Mouse (Mus musculus) left cerebral cortex, adult 11 months (tissue): ENCODE results near the gene Dclk1.

Experiments used
- DNase-seq: peaks from one replicate; pipeline ENCODE4 v3.0.0; 2022; ENCODE audit warnings: low spot score

The Dclk1 gene

DNA sequence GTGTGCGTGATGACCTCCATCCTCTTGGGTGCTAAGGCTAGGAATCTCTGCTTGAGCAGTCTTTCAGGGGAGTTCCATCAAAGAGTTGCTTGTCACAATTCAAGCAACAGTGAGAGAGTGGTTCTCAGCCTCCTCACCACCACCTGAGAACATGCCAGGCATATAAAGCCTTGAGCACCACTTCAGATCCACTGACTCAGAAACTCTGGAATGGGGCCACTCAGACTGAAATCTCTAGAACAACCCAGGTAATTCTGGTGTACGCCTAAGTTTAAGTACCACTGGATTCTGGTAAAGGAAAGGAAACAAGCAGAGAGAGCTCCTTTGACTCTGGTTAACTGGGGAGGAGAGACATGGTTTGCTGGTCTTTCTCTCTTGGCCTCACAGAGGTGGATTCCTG is 210.3 kb downstream of the Dclk1 start:
- DNase-seq: no peak

GRCm38 (mm10) chr3:55461092-55461491 is 218.9 kb downstream of the Dclk1 start:
- no peak for DNase-seq

DNA sequence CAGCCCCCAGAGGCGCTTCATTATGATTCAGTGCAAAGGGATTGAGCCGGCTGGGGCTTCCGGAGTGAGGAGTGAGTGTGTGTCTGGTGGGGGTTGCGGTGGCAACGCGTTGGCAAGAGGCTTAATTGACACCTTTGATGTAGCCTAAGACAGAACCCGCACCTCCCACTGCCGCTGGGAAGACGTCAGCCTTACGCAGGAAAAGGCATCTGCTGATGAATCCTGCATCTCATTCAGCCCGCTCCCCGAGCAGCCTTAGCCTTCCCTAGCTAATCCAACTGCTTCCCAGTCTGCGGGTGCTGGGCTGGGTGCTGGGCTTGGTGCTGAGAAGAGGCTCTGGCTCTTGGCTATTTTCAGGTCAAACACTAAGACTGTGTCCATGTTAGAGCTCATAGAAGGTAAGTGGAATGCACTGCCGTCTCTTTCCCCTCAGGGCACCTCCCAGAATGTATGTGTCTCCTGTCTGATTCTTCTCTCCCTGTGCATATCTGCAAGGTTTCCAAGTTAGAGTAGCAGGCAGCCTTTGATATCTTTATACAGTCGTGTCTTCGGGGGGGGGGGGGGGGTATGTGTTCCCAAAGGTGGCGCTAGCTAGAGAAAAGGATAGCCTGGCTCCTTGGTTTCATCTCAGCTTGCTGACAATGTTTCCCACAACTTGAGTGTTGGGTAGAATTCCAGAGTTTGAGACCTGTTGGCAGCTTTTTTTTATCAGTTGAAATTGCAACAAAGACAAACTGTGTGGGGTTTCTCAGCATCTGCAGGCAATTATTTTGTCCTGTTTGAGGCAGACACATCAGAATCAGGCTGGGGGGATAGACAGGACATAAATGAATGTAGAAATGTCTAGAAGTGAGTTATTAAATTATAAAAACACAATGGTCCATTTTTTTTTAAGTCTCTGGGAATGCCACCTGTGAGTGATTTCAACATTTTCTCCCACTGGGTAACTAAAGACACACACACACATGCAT is 219.8 kb downstream of the Dclk1 start:
- DNase-seq: peak; percentile 87

- no peak for DNase-seq
Measured at GRCm38 (mm10) chr3:55462904-55463668, 220.9 kb downstream of the Dclk1 start.

DNA sequence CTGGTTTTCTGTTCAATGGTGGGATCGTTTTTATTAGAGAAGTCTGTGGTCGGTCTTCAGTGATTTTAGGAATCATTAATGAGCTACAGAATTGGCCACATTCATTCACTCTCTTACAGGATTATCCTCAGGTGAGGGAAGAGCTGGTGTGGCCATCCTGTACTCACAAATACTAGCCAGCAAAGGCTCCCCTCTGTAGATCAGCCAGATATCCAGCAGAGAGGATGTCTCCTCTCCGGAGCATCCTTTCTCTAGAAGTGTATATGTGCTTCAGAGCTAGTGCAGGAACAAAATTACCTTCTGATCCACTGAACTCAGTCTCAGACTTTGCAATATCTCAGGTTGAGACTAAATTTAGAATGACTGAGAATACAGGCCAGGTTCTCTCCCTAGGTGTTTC is 222.1 kb downstream of the Dclk1 start:
- no peak for DNase-seq

GRCm38 (mm10) chr3:55465785-55466184 is 223.6 kb downstream of the Dclk1 start:
- DNase-seq: no peak

GRCm38 (mm10) chr3:55466348-55466747 is 224.2 kb downstream of the Dclk1 start:
- no peak for DNase-seq

- DNase-seq: no peak
Measured at GRCm38 (mm10) chr3:55472110-55472509, 229.9 kb downstream of the Dclk1 start, which contains the start of gene Gm21954. Gene Gm21954, minus strand, starts transcription at chr3:55472210.

GRCm38 (mm10) chr3:55473146-55473545 is 231.0 kb downstream of the Dclk1 start:
- DNase-seq: no peak

DNA sequence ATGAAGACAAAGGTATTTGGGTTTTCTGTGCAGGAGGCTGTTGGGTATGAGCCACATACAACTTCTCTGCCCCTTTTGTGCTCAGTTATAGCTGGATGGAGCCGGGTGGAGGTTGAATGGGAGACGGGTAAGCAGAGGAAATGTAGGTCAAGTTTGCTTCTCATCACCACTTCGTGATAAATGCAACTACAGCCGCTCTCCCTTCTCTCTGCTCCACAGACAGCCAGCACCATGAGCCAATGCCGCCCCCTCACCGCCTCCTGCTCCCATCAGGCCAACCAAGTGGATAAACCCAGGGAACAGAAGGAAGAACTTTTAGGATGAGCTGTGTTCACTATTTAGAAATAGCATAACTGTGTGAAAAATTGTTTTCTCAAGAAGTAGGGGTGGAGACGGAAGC is 234.5 kb downstream of the Dclk1 start:
- DNase-seq: peak; percentile 76

GRCm38 (mm10) chr3:55479306-55479705 is 237.1 kb downstream of the Dclk1 start:
- DNase-seq: no peak

DNA sequence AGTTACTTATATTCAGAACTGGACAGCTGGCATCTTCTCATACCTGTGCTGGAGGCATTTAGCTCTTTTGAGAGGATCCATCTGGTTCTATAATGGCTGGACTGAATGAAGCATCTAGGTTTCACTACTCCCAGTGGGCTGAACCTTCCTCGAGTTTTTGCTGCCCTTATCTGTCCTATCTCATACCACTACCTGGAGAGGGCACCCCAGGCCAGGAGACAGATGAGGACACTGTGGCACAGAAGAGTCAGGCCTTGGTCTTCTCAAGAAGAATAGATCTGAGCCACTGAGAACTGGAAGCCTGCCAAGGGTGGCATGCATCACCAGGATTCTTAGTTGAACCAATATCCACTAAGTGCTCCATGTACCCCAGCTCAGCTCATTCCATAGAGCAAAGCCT is 239.0 kb downstream of the Dclk1 start:
- DNase-seq: no peak

DNA sequence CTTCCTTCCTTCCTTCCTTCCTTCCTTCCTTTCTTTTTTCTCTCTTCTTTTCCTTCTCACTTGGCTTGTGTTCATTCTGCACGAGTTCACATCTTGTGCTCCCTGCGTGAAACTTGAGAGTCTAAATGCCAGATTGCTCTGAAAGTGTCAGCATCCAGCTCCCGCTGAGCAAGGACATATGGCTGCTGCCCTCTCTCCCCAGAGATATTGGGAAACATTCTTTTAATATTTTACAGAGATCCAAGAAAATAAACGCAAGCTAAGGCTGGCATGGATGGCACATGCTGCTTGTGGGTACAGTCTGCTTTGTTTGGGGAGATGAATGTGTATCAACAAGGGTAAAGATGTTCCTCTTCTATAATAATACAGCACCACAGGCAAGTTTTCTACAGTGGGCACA is 241.2 kb downstream of the Dclk1 start:
- no peak for DNase-seq

DNA sequence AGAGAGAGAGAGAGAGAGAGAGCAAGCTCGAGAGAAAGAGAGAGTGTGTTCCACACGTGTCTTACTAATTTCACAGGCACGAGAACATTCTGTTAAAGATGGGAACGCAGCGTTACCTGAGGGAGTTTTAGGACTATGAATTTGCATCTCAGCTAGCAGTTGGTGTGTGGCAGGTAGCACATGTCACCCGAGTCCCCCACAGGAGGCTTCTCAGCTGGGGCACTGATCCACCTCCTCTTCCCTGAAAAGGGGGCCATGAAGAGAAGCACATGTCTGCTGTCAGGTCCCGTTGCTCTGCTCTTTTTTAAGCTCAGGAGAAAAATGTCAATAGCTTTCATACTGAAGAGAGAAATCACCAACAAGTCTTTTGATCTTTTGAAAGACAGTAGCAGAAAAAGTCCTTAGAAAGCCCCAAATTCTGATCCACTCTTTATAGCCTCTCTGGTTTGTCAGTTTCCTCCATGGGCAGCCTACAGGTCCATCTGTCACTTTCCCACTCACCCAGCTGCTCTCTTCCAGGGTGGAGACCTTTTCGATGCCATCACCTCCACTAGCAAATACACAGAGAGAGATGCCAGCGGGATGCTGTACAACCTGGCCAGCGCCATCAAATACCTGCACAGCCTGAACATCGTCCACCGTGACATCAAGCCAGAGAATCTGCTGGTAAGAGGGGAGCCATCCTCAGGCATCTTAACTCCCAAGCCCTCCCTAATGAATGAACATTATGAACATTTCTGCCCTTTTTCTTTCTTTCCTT is 247.2 kb downstream of the Dclk1 start:
- DNase-seq: no peak

GRCm38 (mm10) chr3:55492021-55492420 is 249.9 kb downstream of the Dclk1 start:
- DNase-seq: no peak

- DNase-seq: no peak
Measured at GRCm38 (mm10) chr3:55494348-55494747, 252.2 kb downstream of the Dclk1 start.

GRCm38 (mm10) chr3:55495231-55495630 is 253.1 kb downstream of the Dclk1 start:
- DNase-seq: no peak

GRCm38 (mm10) chr3:55495866-55496265 is 253.7 kb downstream of the Dclk1 start:
- no peak for DNase-seq

GRCm38 (mm10) chr3:55496462-55496941 is 254.3 kb downstream of the Dclk1 start:
- DNase-seq: no peak

DNA sequence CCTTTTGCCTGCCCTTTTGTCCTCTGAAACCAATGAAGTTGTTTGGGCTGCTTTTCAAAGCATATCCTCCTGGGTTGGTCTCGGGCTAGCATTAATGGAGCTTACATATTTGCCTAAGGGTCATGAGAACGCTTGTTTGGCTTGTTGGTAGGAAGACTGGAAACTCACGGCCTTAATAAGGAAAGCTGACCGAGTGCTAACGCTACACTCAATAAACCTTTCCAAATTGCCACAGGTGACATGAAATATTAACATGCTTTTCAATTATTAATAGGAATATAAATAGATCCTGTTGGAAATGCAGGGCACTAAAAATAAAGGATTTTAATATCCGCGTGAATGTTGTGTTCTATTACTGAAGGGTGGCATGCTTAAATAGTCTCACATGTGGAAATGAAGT is 257.1 kb downstream of the Dclk1 start:
- no peak for DNase-seq

GRCm38 (mm10) chr3:55510198-55510597 is 268.0 kb downstream of the Dclk1 start:
- no peak for DNase-seq

- DNase-seq: no peak
Measured at GRCm38 (mm10) chr3:55511658-55512057, 269.5 kb downstream of the Dclk1 start.
